Mouse (Mus musculus): ENCODE results near the gene Rsph4a. TPM values are rescaled to one million over a fixed set of nuclear protein-coding genes. Genes with fewer than 3 reads are reported as not detected.
"Not testable (repeated sequence)": the region's sequence is repeated elsewhere in the genome, so short reads cannot be mapped to it uniquely, and the experiment has no call there.

Gene Rsph4a
- 0.03 and 0.05 TPM in 2 replicates for polyA plus RNA-seq (2015; fragmentation: Nextera tagmentation; extraction: Ambion mirVana)

GRCm38 (mm10) chr10:33904530-33905481, at the start of gene Rsph4a:
Rsph4a (plus strand) TSS chr10:33905111.
- DNase-seq (ENCODE audit: low spot score), result no peak

- no peak for DNase-seq (ENCODE audit: low spot score)
These were observed 47.5 kb upstream of the Rsph4a start, which contains the start of gene Sult3a1 for GRCm38 (mm10) chr10:33857421-33857820. Sult3a1 (plus strand) TSS chr10:33857721.

- no peak for DNase-seq (ENCODE audit: low spot score)
These were observed 38.9 kb upstream of the Rsph4a start for GRCm38 (mm10) chr10:33865994-33866393.

GRCm38 (mm10) chr10:33870441-33870840, 34.5 kb upstream of the Rsph4a start:
- DNase-seq (ENCODE audit: low spot score), result no peak

GRCm38 (mm10) chr10:33872672-33873398, 32.1 kb upstream of the Rsph4a start:
- no peak for DNase-seq (ENCODE audit: low spot score)

GRCm38 (mm10) chr10:33882411-33882810, 22.5 kb upstream of the Rsph4a start:
- DNase-seq (ENCODE audit: low spot score), result not testable (repeated sequence)

- not testable (repeated sequence) for DNase-seq (ENCODE audit: low spot score)
These were observed 3.4 kb upstream of the Rsph4a start for GRCm38 (mm10) chr10:33901520-33901919.

- no peak for DNase-seq (ENCODE audit: low spot score)
These were observed 578 bp downstream of the Rsph4a start for GRCm38 (mm10) chr10:33905489-33905888.

GRCm38 (mm10) chr10:33940702-33941101, 35.8 kb downstream of the Rsph4a start:
- DNase-seq (ENCODE audit: low spot score), result no peak

GRCm38 (mm10) chr10:33945390-33945789, 40.5 kb downstream of the Rsph4a start:
- no peak for DNase-seq (ENCODE audit: low spot score)

- DNase-seq (ENCODE audit: low spot score), result no peak
These were observed 41.4 kb downstream of the Rsph4a start for GRCm38 (mm10) chr10:33946336-33946735.

- DNase-seq (ENCODE audit: low spot score), result peak; percentile 90
These were observed 46.1 kb downstream of the Rsph4a start, which contains the start of gene Zup1 for GRCm38 (mm10) chr10:33950803-33951583. Zup1 (minus strand) TSS chr10:33951269.

GRCm38 (mm10) chr10:33952509-33952908, 47.6 kb downstream of the Rsph4a start:
- DNase-seq (ENCODE audit: low spot score), result no peak

Other genes with a start within 250 kb of the Rsph4a start
- gene Sult3a2, start 118.4 kb upstream of the Rsph4a start, polyA plus RNA-seq (2015; fragmentation: Nextera tagmentation; extraction: Ambion mirVana), result not detected in 2 replicates
- not detected in 2 replicates for gene Sult3a1, start 47.4 kb upstream of the Rsph4a start, polyA plus RNA-seq (2015; fragmentation: Nextera tagmentation; extraction: Ambion mirVana)
- gene Zup1, start 46.2 kb downstream of the Rsph4a start, polyA plus RNA-seq (2015; fragmentation: Nextera tagmentation; extraction: Ambion mirVana), result 26.3 and 28.2 TPM in 2 replicates
- gene Rwdd1, start 114.5 kb downstream of the Rsph4a start, polyA plus RNA-seq (2015; fragmentation: Nextera tagmentation; extraction: Ambion mirVana), result 150 and 151 TPM in 2 replicates
- gene Trappc3l, start 132.5 kb downstream of the Rsph4a start, polyA plus RNA-seq (2015; fragmentation: Nextera tagmentation; extraction: Ambion mirVana), result 0.10 TPM in 1 of 2 replicates, not detected in the other
- gene Calhm4, start 139.2 kb downstream of the Rsph4a start, polyA plus RNA-seq (2015; fragmentation: Nextera tagmentation; extraction: Ambion mirVana), result 0.03 and 0.07 TPM in 2 replicates
- gene Calhm5, start 191.4 kb downstream of the Rsph4a start, polyA plus RNA-seq (2015; fragmentation: Nextera tagmentation; extraction: Ambion mirVana), result 0.10 and 0.14 TPM in 2 replicates
- gene Calhm6, start 222.9 kb downstream of the Rsph4a start, polyA plus RNA-seq (2015; fragmentation: Nextera tagmentation; extraction: Ambion mirVana), result 9.2 and 9.8 TPM in 2 replicates